Mouse (Mus musculus) right cerebral cortex, adult 2 months (tissue): ENCODE measurements around the gene Tekt5.

Experiments
- DNase-seq, 2 experiments: peaks; one replicate each; pipeline ENCODE4 v3.0.0; 2021 to 2022; ENCODE audit warnings: low spot score in 2 of 2

Tekt5 gene

DNA sequence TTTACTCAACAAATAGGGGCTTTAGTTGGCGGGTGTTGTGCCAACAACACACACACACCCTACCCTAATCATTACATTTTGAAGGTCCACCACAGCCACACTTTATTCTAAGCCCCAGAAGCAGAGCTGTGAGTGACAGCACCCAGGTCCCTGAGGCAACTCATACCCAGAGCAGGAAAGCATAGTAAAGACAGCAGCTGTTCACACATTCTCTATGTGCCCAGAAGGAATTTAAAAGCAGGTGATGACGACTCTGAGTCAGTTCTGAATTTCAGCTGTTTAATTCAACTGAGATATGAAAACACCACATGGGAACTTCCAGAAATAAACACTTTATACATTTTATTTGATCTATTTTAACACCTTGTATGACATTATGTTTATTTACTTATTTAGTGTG, 15.8 kb downstream of the Tekt5 start:
- peak; percentile 19 to 32 for DNase-seq

- no peak for DNase-seq
These were observed 18.0 kb downstream of the Tekt5 start for GRCm38 (mm10) chr16:10377286-10377685.

- DNase-seq: peak; percentile 33 to 41
These were observed 20.9 kb downstream of the Tekt5 start for GRCm38 (mm10) chr16:10374254-10375011.

- DNase-seq: no peak
These were observed 22.9 kb downstream of the Tekt5 start for GRCm38 (mm10) chr16:10372372-10372771.

DNA sequence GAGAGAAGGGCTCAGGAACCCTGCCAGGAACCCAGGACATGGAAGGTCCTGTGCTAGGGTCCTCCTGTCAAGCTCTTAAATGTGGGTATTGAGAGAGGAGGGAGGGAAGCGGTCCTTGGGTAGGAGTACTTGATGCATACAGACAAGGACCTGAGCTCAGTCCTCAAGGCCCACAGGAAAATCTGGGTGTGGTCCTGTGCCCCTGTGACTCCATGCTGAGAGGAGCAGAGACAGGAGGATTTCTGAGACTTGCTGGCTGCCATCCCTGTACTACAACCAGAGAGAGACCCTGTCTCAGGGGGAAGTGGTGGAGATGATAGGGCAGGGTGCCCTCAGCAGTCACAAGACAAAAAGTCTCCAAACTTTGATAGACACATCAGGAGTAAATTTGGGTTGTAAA, 25.3 kb downstream of the Tekt5 start:
- DNase-seq: no peak

GRCm38 (mm10) chr16:10369468-10369934, 25.8 kb downstream of the Tekt5 start:
- no peak for DNase-seq

- DNase-seq: no peak
These were observed 28.8 kb downstream of the Tekt5 start for GRCm38 (mm10) chr16:10366240-10367217.

DNA sequence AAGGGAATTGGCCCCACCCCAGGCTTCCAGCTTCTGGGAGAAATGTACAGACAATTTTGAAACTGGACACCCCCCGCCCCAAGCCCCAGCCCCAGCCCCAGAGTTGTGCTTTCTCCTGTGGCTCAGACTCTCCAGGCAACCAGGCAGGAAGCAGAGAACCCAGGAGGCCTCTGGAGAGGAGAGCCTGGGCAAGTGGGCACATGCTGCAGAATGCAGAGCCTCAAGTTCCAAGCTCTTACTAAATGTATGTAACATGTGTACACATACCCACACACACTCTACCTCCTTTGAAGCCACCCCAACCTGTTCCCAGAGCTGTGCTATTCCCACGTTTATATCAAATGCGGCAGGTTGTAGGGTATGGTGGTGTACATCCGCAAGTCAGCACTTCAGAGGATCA, 29.5 kb downstream of the Tekt5 start:
- no peak for DNase-seq

GRCm38 (mm10) chr16:10363061-10363460, 32.2 kb downstream of the Tekt5 start:
- no peak for DNase-seq

DNA sequence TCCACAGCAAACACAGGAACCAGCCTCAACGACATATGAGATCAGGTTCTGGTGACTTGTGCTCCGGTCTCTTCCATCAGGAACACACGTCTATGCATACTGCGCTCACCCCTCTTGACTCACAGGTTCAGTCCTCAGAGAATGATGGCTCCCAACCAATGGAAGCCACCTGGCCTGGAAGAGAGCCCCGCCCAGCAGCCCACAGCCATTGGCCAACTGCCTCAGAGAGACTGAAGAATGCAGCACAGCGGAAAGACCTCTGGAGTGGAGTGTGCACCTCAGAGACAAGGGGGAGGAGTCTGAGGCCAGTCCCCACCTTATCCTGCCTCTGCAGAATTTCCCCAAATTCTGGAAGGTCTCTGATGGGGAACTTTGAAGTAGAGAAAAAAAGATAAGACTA, 36.0 kb downstream of the Tekt5 start:
- no peak for DNase-seq

DNA sequence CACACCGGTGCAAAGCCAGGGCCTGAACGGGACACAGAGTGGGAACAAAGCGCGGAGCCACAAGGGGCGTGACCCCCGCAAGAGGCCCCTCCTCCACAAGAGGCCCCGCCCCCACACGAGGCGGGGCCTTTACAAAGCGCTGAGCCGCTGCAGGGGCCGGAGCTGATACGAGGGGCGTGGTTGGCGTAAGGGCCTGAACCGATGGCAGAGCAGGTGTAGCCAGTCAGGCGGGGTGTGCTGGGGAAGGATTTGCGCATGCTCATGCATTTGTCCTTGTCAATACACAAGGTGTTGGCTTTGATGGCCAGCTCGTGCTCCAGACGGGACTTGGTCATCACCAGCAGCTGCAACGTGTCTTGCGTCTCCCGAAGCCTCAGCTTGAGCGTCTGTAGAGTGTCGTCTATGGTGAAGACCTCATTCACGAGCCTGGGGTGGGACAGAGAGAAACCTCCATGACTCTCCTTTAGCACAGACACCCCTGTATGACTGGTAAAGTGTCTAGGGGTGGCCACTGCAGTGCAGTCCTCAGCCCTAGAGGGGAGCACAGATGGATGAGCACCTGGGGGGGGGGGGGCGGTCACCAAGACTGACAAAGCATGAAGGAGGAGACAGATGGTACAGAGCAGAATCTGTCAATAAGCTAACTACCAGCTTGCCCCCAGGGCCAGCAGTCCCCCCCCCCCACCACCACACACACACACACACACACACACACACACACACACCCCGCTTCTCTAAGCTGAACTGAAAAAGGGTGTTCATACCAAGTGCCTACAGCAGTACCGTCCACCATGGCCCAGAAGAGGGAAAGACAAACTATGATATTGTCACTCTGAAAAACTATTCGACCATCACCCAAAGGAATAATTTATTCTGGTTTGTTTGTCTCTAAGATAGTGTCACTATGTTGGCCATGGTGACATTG, 37.0 kb downstream of the Tekt5 start:
- DNase-seq: no peak

- no peak for DNase-seq
These were observed 40.3 kb downstream of the Tekt5 start for GRCm38 (mm10) chr16:10355004-10355403.

- DNase-seq: no peak
These were observed 44.1 kb downstream of the Tekt5 start for GRCm38 (mm10) chr16:10351050-10351636.

GRCm38 (mm10) chr16:10349876-10350275, 45.4 kb downstream of the Tekt5 start:
- DNase-seq: no peak

GRCm38 (mm10) chr16:10349436-10349835, 45.9 kb downstream of the Tekt5 start:
- DNase-seq: no peak

- no peak for DNase-seq
These were observed 47.7 kb downstream of the Tekt5 start for GRCm38 (mm10) chr16:10347551-10347950.

- DNase-seq: no peak
These were observed 54.2 kb downstream of the Tekt5 start for GRCm38 (mm10) chr16:10341110-10341509.

GRCm38 (mm10) chr16:10339930-10340329, 55.4 kb downstream of the Tekt5 start:
- DNase-seq: no peak

DNA sequence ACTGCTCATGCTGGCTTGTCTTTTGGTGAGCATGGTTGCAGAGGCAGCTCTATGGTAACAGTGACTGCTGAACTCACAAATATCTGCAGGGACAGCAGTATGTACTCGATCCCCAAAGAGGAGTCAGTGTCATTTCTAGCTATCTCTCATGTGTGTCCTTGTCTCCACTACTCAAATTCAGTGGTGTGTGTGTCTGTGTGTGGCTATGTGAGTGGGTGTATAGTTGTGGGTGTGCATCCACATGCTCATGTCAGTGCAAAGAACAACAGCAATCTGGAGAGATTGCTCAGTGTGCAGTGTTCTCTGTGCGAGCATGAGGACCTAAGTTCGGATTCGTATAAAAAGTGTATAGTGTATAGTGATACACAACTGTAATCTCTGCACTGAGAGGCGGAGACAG, 56.7 kb downstream of the Tekt5 start:
- DNase-seq: peak; percentile 29 to 38

GRCm38 (mm10) chr16:10337422-10338197, 57.7 kb downstream of the Tekt5 start:
- DNase-seq: no peak
